Mouse (Mus musculus): Measurements from ENCODE around the gene Unc5b.

Unc5b gene

DNA sequence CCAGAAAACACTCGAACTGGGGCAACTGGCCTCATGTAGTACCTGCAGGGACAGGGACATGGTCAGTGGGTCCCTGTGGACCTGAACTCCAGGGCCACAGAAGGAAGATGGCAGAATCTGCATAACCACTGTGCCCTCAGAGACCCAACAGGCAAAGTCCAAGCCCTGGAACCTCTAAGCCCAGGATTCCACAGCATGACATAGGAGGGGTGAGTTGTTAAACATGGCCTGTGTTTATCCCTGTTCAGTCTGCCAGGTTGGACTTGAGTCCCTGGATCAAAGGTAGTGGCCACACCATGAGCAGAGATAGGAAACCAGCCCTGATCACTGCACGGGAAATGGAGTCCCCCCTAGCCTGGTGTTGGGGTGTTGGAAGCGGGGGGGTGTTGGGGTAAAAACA lies 114.9 kb downstream of the Unc5b start:
- no peak for DNase-seq

Measured in lung, adult 18-20 months (tissue).